Mouse (Mus musculus): ENCODE data around the gene Lrp6. TPM values are rescaled to one million over a fixed set of nuclear protein-coding genes. Genes with fewer than 3 reads are reported as not detected.

Lrp6 gene
- polyA plus RNA-seq, 1 experiment from 2014 or later = 35.0 TPM

DNA sequence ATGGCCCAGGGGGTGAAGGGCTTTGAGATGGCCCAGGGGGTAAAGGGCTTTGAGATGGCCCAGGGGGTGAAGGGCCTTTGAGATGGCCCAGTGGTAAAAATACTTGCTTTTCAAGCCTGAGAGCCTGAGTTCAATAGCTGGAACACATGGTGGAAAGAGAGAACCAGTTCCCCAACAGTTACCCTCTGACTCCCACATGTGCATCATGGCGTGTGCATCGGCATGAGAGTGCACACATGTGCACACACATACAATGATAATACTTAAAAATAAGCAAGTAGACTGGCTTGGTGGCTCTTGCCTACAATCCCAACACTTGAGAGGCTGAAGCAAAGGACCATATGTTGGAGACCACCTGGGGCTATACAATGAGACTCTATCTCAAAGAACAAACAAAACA is 17.9 kb upstream of the Lrp6 start:
- H3K9ac ChIP-seq (ENCODE audit: low read length) = no peak overlapping the region
- H3K9me3 ChIP-seq (ENCODE audit: control insufficient read depth, low read length) = no peaks in the 10 kb centered on the region
- no peak overlapping the region for H3K4me3 ChIP-seq (ENCODE audit: low read depth, low read length)
- WGBS = 100% methylated on average over 2 of the region's 2 CpGs
- H3K4me1 ChIP-seq (replicated peaks; ENCODE audit: control insufficient read depth, insufficient read depth, low read length) = no peaks in the 10 kb centered on the region
- DNase-seq (ENCODE audit: low spot score) (no peak), ATAC-seq (replicated peaks; ENCODE audit: low FRiP score, low TSS enrichment, low read depth) (no peak)
- H3K4me2 ChIP-seq (ENCODE audit: low read length) = no peak overlapping the region
- no peaks in the 10 kb centered on the region for H3K36me3 ChIP-seq (ENCODE audit: control insufficient read depth, insufficient read depth, low read length)
- no peaks in the 10 kb centered on the region for H3K27me3 ChIP-seq (replicated peaks; ENCODE audit: control insufficient read depth, insufficient read depth, low read length)
- no peak overlapping the region for H3K27ac ChIP-seq (ENCODE audit: low read depth)

DNA sequence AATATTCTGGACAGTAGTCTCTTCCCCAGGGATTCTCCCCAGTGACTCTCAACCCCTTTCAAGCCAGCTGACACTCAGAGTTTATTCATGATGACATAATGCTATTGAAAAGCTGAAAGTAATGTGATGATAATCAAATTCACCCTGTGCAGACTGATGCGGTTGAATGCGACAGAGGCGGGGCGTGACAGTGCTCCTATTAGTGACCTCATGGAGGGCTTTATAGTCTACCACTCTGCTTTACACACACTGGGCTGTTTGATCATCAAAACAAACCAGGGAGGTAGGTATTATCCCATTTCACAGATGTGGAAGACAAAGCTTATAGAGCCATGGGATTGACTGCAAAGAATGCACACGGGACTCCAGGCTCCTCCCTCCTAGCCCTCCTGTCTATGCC is 15.3 kb upstream of the Lrp6 start:
- Histone ChIP-seq H3K9ac (ENCODE audit: low read length) (no peak overlapping the region), H3K9me3 (ENCODE audit: control insufficient read depth, low read length) (no peaks in the 10 kb centered on the region), H3K4me2 (ENCODE audit: low read length) (no peak overlapping the region), H3K36me3 (ENCODE audit: control insufficient read depth, insufficient read depth, low read length) (no peaks in the 10 kb centered on the region), H3K27ac (ENCODE audit: low read depth) (no peak overlapping the region), H3K4me1 (replicated peaks; ENCODE audit: control insufficient read depth, insufficient read depth, low read length) (no peaks in the 10 kb centered on the region), H3K4me3 (ENCODE audit: low read depth, low read length) (no peak overlapping the region), H3K27me3 (replicated peaks; ENCODE audit: control insufficient read depth, insufficient read depth, low read length) (no peaks in the 10 kb centered on the region)
- 84% methylated on average over 5 of the region's 5 CpGs for WGBS
- DNase-seq (ENCODE audit: low spot score) = no peak
- no peak for ATAC-seq (replicated peaks; ENCODE audit: low FRiP score, low TSS enrichment, low read depth)

DNA sequence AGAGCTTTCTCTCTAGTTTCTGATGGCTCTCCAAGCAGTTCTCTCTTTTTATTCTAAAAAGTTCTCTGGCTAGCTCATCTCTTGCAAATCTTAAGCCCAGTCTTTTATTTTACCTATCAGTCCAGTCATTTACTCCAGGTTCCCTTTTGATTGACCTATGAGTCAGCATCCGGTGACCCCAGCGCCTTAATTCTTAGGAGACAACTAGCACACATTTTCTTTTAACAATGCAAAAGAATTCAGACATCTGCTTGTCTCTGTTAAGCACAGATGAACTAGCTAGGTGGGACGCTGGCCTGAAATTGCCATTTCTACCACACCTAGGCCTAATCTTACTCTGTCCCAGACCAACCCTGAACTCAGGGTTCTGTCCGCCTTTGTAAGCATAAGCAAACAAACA is 12.7 kb upstream of the Lrp6 start:
- no peaks in the 10 kb centered on the region for H3K9me3 ChIP-seq (ENCODE audit: control insufficient read depth, low read length)
- 96% methylated on average over 4 of the region's 4 CpGs for WGBS
- H3K27me3 ChIP-seq (replicated peaks; ENCODE audit: control insufficient read depth, insufficient read depth, low read length) = no peaks in the 10 kb centered on the region
- DNase-seq (ENCODE audit: low spot score) = no peak
- ATAC-seq (replicated peaks; ENCODE audit: low FRiP score, low TSS enrichment, low read depth) = no peak
- no peaks in the 10 kb centered on the region for H3K36me3 ChIP-seq (ENCODE audit: control insufficient read depth, insufficient read depth, low read length)
- no peak overlapping the region for H3K4me2 ChIP-seq (ENCODE audit: low read length)
- H3K27ac ChIP-seq (ENCODE audit: low read depth) = no peak overlapping the region
- no peak overlapping the region for H3K4me3 ChIP-seq (ENCODE audit: low read depth, low read length)
- no peaks in the 10 kb centered on the region for H3K4me1 ChIP-seq (replicated peaks; ENCODE audit: control insufficient read depth, insufficient read depth, low read length)
- no peak overlapping the region for H3K9ac ChIP-seq (ENCODE audit: low read length)

DNA sequence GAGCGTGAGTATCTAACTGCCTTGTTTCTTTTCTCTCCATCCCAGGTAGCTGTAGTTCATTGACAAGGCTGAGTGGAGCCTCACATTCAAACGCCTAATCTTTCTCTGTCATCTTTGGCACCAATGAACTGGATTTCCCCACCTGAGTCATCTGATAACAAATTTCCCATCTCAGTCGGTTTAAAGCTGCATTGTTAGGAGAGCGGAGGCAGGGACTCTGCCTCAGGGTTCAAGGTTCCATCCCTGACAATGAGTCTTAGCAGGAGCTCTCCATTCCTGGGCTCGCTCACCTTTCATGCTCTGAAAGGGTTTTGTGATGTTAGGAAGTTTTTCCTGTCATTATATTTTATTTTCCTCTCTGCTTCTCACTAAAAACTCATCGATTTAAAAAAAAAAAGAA is 11.3 kb upstream of the Lrp6 start:
- Histone ChIP-seq H3K9ac (ENCODE audit: low read length) (no peak overlapping the region), H3K4me2 (ENCODE audit: low read length) (no peak overlapping the region), H3K4me1 (replicated peaks; ENCODE audit: control insufficient read depth, insufficient read depth, low read length) (no peaks in the 10 kb centered on the region), H3K27me3 (replicated peaks; ENCODE audit: control insufficient read depth, insufficient read depth, low read length) (no peaks in the 10 kb centered on the region), H3K27ac (ENCODE audit: low read depth) (no peak overlapping the region), H3K36me3 (ENCODE audit: control insufficient read depth, insufficient read depth, low read length) (no peaks in the 10 kb centered on the region), H3K9me3 (ENCODE audit: control insufficient read depth, low read length) (no peaks in the 10 kb centered on the region), H3K4me3 (ENCODE audit: low read depth, low read length) (no peak overlapping the region)
- 62% methylated on average over 6 of the region's 6 CpGs for WGBS
- DNase-seq (ENCODE audit: low spot score) (no peak), ATAC-seq (replicated peaks; ENCODE audit: low FRiP score, low TSS enrichment, low read depth) (no peak)

DNA sequence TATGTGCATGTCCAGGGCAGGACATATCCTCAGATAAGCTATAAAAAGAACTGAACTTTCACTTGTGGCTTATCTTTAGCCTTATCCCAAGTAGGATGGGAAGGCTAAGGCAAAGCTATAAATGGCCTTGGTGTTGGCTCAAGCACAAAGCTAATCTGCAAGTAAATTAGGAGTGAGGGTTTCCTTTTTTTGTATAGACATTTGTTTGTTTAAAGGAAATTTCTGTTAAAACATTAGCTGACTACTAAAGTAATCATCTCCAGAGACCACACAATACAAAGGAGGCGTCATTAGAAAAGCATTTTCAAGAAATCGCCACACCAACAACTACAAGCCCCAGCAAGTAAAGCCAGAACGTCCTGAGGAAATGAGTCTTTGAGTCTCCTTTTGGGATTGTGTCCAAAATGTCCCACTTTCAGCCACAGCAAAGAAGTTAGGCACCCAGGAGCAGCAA is 8.6 kb upstream of the Lrp6 start:
- DNase-seq (ENCODE audit: low spot score) (no peak), ATAC-seq (replicated peaks; ENCODE audit: low FRiP score, low TSS enrichment, low read depth) (no peak)
- no peaks in the 10 kb centered on the region for H3K4me1 ChIP-seq (replicated peaks; ENCODE audit: control insufficient read depth, insufficient read depth, low read length)
- H3K27ac ChIP-seq (ENCODE audit: low read depth) = no peak overlapping the region
- H3K4me3 ChIP-seq (ENCODE audit: low read depth, low read length) = no peak overlapping the region
- no peak overlapping the region for H3K9ac ChIP-seq (ENCODE audit: low read length)
- no peak overlapping the region for H3K4me2 ChIP-seq (ENCODE audit: low read length)
- no peaks in the 10 kb centered on the region for H3K36me3 ChIP-seq (ENCODE audit: control insufficient read depth, insufficient read depth, low read length)
- 54% methylated on average over 3 of the region's 3 CpGs for WGBS
- no peaks in the 10 kb centered on the region for H3K27me3 ChIP-seq (replicated peaks; ENCODE audit: control insufficient read depth, insufficient read depth, low read length)
- 0 out of 2 replicates have a peak, but pooled peaks cover 2% of the 10 kb centered on the region for H3K9me3 ChIP-seq (ENCODE audit: control insufficient read depth, low read length)

DNA sequence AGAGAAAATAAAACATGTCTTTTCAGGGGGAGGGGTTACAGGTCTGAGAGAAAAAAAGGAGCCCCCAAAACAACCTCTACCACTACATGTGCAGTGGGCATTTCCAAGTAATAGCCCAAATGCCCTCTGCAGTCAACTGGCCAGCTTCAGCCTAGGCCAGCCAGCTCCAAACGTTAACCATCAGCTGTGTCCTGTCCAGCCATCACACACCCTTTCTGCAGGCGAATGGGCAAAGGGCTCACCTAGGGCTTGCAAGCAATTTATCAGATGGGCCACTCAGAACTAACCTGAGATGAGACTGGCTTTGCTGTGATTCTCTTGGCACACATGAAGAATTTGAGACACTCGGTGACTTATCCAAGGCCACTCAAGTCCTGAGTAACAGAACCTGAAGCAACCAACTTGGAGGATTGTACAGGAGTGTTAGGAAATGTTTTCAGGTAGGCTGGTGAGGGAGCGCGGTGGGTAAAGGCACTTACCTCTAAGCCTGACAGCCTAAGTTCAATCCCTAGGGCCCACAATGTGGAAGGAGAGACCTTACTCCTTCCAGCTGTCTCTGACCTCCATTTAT is 1.3 kb upstream of the Lrp6 start:
- no peak overlapping the region for H3K4me3 ChIP-seq (ENCODE audit: low read depth, low read length)
- no peak overlapping the region for H3K27ac ChIP-seq (ENCODE audit: low read depth)
- H3K4me1 ChIP-seq (replicated peaks; ENCODE audit: control insufficient read depth, insufficient read depth, low read length) = peaks cover 10% of the 10 kb centered on the region
- H3K4me2 ChIP-seq (ENCODE audit: low read length) = no peak overlapping the region
- no peaks in the 10 kb centered on the region for H3K36me3 ChIP-seq (ENCODE audit: control insufficient read depth, insufficient read depth, low read length)
- peak; percentile 54 for DNase-seq (ENCODE audit: low spot score)
- H3K9ac ChIP-seq (ENCODE audit: low read length) = no peak overlapping the region
- H3K9me3 ChIP-seq (ENCODE audit: control insufficient read depth, low read length) = 0 out of 2 replicates have a peak, but pooled peaks cover 2% of the 10 kb centered on the region
- 79% methylated on average over 5 of the region's 5 CpGs for WGBS
- ATAC-seq (replicated peaks; ENCODE audit: low FRiP score, low TSS enrichment, low read depth) = no peak
- H3K27me3 ChIP-seq (replicated peaks; ENCODE audit: control insufficient read depth, insufficient read depth, low read length) = no peaks in the 10 kb centered on the region

DNA sequence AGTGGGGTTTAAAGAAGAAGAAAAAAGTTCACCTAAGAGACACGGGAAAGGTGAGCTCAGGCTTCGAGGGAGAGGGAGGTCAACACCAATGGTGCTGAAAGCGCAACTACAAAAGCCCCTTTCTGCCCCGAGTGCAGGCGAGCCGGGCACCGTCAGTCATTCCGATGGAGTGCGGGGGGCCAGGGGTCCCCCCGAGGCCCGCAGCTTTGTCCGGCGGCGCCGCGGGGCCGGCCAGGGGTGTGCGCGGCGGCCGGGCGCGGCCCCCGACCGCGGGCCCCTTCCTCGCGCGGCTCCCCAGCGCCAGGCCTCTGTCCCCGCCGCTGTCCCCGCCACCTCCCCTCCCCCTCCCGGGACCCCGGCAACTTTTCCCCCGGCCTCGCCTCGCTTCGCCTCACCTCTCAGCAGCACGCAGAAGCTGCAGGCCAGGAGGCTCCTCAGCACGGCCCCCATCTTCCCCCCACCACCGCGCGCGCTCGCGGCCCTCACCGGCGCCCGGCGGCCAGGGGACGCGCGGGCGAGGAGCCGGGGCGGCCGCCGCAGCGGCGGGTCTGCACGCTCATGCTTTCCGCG is 432 bp downstream of the Lrp6 start:
- H3K27me3 ChIP-seq (replicated peaks; ENCODE audit: control insufficient read depth, insufficient read depth, low read length) = no peaks in the 10 kb centered on the region
- H3K4me2 ChIP-seq (ENCODE audit: low read length) = peak overlapping the region; percentile 90
- peaks cover 10% of the 10 kb centered on the region for H3K4me1 ChIP-seq (replicated peaks; ENCODE audit: control insufficient read depth, insufficient read depth, low read length)
- H3K4me3 ChIP-seq (ENCODE audit: low read depth, low read length) = peak overlapping the region; percentile 89
- DNase-seq (ENCODE audit: low spot score) (peak; percentile 73), ATAC-seq (replicated peaks; ENCODE audit: low FRiP score, low TSS enrichment, low read depth) (peak; percentile 45)
- H3K9me3 ChIP-seq (ENCODE audit: control insufficient read depth, low read length) = no peaks in the 10 kb centered on the region
- H3K36me3 ChIP-seq (ENCODE audit: control insufficient read depth, insufficient read depth, low read length) = no peaks in the 10 kb centered on the region
- peak overlapping the region; percentile 98 for H3K9ac ChIP-seq (ENCODE audit: low read length)
- peak overlapping the region; percentile 99 for H3K27ac ChIP-seq (ENCODE audit: low read depth)
- 1% methylated on average over 19 of the region's 64 CpGs for WGBS

DNA sequence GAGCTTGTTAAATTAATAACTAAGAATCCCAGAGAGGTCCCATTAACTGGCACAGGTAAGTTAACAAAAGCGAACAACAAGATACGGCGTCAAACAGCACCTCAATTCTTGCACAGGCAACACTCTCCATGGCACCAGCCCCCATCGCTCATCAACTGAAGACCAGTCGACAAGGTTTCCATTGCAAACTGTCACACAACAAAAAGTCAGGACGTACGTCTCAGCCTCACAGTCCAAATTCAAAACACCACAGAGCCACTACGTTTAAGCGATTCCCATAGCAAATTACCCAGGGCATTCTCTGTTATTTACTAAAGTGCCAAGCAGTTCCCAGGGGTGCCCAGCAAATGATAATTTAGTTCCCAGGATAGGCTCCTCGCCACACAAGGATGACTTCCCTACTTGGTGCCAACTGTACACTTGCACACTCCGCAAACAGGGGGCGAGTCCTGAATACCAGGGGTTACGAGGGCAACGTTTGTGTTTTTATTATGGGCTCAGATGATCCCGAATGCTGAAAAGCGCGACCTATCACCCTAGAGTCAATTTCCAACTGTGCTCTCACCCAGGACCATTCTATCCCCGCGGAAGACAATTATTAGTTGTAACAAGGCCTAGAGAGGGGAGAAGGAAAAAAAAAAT is 1.0 kb downstream of the Lrp6 start:
- peaks cover 10% of the 10 kb centered on the region for H3K4me1 ChIP-seq (replicated peaks; ENCODE audit: control insufficient read depth, insufficient read depth, low read length)
- ATAC-seq (replicated peaks; ENCODE audit: low FRiP score, low TSS enrichment, low read depth) (no peak), DNase-seq (ENCODE audit: low spot score) (peak; percentile 64)
- peak overlapping the region; percentile 99; the same call in 1 of the 2 replicates for H3K27ac ChIP-seq (ENCODE audit: low read depth)
- peak overlapping the region; percentile 98 for H3K9ac ChIP-seq (ENCODE audit: low read length)
- peak overlapping the region; percentile 89 for H3K4me3 ChIP-seq (ENCODE audit: low read depth, low read length)
- no peaks in the 10 kb centered on the region for H3K36me3 ChIP-seq (ENCODE audit: control insufficient read depth, insufficient read depth, low read length)
- 2% methylated on average over 19 of the region's 19 CpGs for WGBS
- no peaks in the 10 kb centered on the region for H3K27me3 ChIP-seq (replicated peaks; ENCODE audit: control insufficient read depth, insufficient read depth, low read length)
- H3K4me2 ChIP-seq (ENCODE audit: low read length) = peak overlapping the region; percentile 90
- no peaks in the 10 kb centered on the region for H3K9me3 ChIP-seq (ENCODE audit: control insufficient read depth, low read length)

All from intestine, embryonic 14.5 days (tissue).